Mouse (Mus musculus) left cerebral cortex, adult 8-10 months (tissue): Measurements from ENCODE around the gene Gm45713. TPM values are rescaled to one million over a fixed set of nuclear protein-coding genes. Genes with fewer than 3 reads are reported as not detected.
"Not testable (repeated sequence)": the region's sequence is repeated elsewhere in the genome, so short reads cannot be mapped to it uniquely, and the experiment has no call there.

Source experiments
- DNase-seq, 2 experiments: peaks; one replicate each; pipeline ENCODE4 v3.0.0; 2022; ENCODE audit warnings: low spot score in 2 of 2
- total RNA-seq, 4 experiments: library from RNA; stranded (reverse); gene quantifications; 2 replicates each; pipeline ENCODE4 v1.2.4; 2022

Gene Gm45713
- total RNA-seq, 4 experiments from 2014 or later = not detected

DNA sequence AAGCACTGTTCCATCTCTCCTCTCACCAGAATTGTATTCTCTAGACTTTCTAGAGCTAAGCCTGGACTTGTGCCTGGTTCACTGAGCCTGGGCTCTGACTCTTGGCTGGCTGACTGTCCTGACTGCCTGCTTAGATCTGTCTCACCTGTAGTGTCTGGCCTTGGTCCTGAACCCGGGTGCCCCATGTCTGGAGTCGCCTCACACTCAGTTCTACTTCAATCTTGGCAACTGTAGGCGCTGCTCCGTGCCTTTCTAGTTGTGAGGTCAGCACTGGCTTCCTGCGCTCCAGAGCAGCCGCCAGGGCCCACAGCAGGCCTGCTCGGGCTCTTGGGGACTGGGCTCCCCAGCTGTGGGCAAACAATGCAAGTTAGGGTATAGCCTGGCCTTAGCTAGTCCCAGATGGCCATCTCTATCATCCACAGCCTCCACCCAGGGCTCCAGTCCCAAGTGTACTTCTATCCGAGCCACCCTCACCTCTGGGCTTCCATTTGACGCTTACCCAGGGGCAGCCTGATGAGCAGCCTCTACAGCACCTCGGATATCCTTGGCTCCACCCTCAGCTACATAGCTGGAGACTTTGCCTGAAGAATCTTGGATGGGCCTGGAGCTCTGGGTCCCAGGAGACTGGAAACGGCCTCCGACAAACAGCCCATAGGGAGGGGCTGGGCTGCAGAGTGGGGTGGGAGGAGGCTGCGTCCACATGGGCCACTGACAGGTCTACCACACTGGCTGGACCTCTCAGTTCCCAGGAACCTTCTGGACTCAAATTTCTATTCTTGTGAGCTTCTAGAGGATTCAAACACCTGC, 8.5 kb upstream of the Gm45713 start:
- no peak for DNase-seq

DNA sequence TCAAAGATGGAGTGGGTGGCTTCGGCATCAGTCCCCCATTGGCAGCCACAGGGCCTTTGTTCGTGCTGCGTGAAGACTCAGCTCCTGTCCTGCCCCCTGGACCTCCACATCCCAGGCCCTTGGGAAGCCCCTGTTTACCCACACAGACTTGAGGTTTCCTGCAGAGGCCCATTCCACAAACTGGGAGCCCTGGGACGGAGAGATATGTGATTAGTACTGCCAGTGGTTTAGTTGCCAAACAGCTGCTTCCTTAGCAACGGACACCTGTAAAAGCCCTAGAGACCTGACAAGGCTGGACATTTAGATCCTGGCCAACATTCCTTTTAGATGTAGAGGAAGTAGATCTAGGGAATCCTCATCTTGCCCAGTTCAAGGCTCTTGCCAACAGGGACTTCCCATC, 5.9 kb upstream of the Gm45713 start:
- DNase-seq = no peak

DNA sequence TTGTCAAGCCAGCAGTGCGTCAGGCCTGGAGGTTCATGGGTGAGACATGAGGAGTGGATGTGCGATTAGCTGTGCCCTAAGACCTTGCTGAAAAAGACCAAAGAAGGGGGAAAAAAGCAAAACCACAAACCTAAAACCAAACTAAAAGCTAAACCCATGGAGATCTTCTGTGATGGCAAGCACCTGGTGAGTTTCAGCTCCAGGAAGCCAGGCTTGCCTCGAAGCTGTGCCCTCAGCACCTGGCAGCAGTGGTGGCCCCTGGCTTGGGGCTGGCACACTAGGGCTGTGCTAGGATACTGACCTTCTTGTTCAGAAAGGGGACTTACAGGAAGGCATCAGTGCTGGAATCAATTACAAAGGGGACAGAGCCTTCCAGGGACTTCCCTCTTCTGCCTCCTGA, 5.3 kb upstream of the Gm45713 start:
- no peak for DNase-seq

DNA sequence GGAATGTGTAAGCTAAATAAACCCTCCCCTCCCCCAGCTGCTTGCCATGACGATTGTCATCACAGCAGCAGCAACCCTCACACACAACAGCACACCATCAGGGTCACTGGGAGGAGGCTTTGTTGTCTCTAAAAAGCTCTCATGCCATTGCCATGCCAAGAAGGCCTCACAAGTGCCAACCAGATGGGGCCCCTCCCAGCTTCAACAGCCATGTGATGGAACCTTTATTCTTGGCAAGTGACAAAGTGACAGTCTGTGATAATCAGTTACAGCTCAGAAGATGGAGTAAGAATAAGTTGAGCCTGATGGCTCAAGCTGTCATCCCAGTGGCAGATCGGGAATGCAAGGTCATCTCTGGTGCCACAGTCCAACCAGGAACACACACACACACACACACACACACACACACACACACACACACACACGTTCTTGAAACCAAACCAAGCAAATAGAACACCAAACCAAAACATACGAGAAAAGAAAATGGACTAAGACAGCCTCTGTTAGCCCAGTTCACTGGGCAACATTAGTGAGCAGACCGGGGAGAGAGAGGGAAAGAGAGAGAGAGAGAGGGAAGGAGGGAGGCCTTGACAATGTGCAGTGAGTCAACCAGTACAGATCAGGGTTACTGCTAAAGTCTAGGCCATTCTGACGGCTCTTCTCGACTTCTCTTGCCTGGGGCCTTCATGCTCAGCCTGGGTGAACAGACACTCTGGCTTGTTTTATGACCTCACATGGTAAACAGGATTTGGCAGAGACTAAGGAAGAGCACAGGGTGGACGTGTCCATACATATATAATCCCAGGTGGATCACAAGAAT, 4.1 kb upstream of the Gm45713 start:
- no peak for DNase-seq

DNA sequence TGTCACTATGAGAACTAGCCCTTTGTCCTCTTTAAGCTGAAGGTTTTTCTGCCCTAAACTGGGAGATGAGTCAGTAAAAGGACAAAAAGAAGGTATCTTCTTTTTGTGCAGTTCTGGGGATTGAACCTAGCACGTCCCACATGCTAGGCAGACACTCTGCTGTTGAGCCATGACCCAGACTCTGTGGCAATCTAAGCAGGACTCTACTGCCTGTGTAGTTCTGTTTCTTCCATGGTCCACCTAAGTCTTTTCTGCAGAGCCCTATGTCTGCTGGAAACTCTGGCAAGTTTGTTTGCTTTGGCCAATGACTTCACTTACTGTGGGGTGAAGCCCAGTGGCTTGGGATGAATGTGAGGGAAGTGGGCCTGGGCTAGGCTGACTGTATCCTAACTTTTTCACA, 2.4 kb upstream of the Gm45713 start:
- no peak for DNase-seq

DNA sequence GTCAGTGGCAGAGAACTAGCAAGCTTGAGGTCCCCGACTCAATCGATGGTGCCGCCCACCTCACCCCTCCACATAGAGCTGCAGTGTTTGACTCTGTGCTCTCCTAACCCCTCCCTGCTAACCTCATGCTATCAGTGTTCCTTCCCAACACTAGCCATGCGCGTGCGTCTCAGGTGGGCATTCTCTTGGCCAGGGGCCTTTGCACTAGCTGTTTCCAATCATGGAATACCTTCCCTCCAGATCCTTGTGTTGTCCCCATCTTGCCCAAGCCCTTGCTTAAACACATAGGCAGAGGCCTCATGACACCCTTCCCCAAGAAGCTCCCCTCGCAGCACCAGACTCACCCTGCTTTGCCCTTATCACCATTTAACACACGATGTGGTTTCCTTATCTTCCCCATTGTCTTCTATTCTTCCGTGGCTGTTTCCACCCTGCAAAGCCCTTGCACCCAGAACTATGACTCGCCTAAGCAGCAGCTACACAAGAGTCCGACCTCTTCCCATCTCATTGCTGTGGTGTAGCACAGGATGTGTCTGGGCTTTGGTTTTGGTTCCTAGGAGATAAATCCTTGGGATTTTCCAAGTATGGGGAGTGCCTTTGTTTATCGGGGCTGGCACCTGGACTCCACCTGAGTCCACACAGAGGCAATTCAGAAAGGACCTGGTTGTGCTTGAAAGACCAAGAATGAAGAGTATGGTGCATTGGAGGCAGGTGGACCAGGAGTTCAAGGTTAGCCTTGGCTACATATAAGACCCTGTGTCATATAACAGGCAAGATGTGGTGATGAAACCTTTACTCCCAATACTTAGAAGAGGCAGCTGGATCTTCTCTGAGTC, 1.4 kb upstream of the Gm45713 start:
- no peak for DNase-seq

DNA sequence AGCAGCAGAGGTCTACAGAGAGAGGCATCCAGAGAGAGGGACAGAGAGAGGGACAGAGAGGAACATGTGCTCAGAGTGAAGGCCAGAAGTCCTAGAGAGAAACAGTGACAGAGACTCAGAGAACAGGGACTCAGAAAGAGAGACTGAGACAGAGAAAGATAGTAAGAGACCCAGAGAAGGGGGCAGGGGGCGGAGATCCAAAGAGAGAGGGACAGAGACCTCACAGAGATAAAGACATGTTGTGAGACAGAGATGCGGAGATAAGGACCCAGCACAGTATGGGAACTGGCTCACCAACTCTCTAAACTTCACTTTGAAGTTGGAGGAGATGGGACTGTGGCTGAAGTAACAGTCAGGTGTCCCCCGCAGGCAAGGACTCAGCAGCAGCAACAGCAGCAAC, 661 bp downstream of the Gm45713 start:
- DNase-seq = no peak

DNA sequence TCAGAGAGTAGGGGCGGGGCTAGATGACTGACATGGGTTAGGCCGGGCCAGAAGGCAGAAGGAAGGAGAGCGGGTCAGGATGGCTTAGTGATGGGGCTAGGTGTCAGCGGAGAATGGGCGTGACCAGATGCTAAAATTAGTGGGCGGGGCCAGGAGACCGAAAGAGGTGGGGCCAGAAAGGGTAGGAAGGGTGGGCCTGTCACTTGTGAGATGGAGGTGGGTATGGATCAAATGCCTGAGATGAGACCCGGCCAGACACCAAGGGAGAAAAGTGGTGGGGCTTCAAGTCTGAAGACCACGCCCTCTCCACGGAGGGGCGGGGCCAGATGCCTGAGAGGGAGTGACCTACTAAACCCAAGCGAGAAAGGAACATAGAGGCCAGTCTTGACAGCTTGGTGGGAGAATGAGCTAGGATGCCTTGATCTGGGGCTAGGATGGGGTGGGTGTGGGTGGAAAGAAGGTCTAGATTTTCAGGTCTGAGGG, 1.4 kb downstream of the Gm45713 start:
- no peak for DNase-seq

DNA sequence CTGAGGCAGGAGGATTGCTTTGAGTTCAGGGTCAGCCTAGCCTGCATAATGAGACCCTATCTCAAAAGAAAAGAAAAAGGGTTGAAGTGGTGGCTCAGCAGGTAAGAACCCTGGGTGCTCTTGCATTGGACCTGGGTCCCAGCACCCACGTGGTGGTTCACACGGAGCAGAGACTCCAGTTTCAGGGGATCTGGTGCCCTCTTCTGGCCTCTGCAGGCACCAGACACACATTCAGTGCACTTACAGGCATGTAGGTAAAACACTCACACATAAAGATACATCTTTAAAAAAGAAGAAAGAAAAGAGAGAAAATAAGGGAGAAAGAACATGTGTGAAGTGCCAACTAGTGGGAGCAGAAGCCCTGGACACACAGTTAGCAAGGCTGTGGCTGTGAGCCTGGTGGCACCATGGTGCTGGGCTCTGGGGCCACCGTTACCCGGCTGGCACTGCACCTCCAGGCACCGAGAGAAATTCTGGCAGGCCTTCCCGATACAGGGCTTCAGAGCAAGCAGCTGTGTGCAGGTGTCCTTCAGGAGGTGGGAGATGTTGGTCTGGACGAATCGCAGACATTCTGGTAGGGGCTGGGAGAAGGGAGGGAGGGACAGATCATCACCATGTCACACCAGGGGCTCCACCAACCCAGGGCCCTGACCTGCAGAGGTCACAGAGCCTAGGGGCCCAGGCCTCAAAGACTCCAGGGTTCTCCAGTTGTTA, 2.4 kb downstream of the Gm45713 start:
- DNase-seq = no peak

DNA sequence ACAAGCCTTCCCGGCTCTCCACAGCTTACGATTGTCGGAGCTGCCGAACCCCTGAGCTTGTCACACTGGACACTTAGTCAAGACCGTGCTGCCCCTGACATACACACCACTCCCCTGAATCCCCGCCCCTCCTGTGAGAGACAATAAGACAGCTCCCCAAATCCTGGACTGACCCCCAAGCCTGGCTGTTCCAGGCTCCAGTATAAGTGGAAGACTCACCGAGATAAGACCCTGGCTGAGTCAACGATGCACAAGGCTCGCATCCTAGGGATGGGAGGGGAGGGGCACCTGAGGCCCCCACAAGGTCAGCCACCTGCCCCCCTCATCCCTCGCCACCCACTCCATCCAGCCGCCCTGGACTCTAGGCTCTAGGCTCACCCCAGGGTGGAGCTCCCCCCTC, 4.2 kb downstream of the Gm45713 start:
- no peak for DNase-seq

DNA sequence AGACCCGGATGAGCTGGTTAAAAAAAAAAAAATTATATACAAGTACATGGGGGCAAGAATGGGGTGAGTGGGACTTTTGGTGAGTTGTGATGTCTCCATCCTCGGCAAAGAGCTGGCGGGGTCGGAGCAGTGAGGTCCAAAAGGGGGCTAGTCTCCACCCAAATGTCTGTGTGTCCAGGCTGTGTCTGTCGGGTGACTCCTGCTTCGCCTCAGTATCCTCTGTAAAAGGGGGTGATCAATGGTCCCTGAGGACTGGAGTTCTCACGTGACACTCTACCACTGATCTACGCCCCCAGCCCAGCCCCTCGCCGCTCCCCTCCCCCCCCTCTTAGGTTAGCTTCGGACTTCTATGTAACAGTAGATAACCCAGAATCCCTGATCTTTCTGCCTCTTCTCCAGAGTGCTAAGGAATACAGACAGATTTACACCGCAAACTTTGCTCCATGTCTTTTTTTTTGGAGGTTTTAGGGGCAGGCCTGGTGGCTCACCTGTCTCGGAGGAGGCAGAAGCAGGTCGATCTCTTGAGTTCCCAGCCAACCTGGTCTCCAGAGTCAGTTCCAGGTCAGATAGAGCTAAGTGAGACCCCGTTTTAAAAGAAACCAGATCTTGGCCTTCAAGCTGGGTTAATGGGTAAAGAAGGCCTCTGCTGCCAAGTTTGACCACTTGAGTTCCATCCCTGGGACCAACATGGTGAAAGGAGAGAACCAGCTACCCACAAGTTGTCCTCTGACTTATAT, 6.1 kb downstream of the Gm45713 start:
- no peak for DNase-seq

DNA sequence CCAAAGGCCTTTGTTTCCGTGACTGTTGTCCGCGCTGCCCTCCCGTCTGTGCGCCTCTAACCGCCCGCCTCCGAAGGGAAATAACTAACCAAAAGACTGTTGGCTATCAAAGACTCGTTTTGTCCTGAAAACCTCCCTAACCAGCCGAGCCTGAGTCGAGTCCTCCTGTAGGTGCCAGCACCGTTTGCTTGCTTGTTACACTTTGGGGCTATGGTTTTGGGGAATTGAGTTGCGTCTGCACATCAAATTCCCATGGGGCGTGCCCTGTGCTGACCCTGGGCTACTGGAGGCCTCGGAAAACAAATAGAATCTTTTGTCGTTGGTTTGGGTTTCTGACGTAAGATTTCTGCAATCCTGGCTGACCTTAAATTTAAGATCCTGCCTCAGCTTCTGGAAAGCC, 6.7 kb downstream of the Gm45713 start:
- no peak for DNase-seq

DNA sequence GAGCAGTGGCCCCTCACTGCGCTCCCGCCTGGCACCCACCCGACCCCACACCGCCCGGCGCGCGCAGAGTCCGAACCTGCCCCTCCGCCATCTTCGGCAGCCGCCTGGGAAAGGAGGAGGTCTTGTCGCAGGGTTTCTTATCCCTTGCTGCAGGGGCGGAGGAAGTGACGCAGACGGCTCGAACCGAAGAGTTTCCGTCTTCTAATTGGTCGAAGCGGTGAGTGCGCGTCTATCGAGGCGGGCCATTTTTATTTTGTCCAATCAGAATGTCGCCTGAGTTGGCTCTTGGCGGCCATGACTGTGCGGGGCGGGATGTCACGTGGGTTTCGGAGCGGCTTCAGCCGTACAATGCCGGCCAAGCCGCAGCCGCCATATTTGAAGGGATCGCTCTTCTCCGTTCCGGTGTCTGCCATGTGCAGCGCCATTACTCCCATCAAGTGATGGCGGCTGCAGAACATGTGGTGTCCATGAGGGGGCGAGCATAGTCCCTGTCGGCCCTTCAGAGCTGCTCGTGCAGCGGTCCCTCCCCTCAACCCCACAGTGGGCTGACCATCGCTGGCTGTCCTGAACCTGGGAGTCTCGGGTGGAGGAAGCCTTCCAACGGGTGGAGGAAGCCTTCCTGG, 7.3 kb downstream of the Gm45713 start, which contains the start of gene Rpl13a:
TSS of gene Rpl13a (minus strand) at position 138 of the 623 bp plus-strand sequence.
- peak; percentile 96 to 99 for DNase-seq

DNA sequence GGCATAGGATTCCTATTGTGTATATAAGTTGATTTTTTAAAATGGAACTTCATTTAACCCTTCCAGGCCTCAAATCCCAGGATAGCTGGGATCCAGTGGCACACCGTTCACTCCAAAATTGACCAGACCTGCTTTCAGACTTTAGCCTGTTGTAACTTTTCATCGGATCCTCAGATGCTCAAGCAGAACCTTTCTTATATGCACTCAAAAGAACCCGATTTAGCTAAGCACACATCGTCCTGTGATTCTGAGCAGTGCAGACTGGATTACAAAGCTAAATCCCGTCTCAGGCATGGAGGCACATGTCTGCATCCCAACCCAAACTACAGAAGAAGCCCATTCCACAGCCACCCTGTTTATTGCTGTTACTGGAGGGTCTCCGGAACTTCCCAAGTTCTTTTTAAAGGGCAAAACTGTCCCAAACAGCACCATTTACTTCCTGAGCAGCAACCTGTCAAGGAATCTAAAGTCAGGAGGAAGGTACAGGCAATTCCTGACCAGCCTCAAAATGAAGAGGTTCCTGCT, 8.3 kb downstream of the Gm45713 start:
- DNase-seq = no peak

DNA sequence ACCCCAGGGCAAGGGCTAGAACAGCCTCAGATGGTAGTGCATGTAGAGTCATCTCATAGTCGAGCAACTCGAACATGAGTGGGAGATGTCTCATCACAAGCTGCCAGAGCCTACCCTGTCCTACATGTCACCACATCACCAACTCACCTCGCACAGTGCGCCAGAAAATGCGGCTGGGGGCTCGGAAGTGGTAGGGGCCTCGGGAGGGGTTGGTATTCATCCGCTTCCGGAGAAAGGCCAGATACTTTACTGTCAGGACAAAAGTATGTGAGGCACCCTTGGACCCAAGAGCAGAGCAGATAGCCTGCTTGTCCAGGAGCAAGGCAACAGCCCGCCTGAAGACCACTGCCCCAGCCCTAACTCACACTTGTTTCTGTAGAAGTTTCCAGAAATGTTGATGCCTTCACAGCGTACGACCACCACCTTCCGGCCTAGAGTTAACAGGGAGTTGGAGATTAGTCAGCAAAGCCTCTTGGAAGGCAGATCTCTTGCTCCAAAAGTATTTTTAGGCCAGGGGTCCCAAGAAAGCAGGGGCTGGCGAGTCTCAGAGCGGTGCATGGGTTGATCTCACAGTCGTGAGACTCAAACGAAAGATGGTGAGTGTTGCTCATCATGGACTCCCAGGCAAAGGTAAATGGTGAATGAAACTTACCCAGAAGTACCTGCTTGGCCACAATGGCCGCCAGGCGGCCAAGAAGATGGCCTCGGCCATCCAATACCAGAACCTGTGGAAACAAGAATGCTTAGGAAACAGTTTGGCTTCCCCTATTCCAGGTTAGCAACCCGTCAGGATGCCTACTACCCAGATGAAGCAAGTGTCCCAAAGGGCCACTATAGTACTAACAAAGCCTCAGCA, 9.0 kb downstream of the Gm45713 start:
- DNase-seq = no peak

DNA sequence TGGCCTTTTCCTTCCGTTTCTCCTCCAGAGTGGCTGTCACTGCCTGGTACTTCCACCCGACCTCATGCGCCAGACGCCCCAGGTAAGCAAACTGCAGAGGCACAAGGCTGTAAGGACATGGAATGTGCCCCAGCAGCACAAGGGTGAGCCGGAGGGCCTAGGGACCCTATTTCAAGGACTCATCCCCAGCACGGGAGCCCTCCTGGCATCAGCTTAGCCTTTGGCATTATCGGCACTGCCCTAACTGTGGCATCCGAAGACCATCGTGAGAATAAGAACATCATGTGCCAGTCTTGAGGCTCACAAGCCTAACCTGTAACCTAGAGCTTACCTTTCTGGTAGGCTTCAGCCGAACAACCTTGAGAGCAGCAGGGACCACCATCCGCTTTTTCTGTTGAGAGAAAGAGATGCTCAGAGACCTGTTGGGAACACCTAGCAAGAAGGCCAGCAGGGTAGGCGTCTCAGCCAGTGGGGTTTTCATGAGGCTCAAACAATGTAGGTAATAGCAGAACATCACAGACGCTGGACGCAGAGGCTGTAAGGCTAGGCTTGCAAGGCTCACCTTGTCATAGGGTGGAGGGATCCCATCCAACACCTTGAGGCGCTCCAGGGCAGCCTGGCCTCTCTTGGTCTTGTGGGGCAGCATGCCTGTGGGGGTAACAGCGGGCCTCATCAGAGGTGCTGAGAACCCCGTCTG, 9.7 kb downstream of the Gm45713 start:
- DNase-seq = no peak

DNA sequence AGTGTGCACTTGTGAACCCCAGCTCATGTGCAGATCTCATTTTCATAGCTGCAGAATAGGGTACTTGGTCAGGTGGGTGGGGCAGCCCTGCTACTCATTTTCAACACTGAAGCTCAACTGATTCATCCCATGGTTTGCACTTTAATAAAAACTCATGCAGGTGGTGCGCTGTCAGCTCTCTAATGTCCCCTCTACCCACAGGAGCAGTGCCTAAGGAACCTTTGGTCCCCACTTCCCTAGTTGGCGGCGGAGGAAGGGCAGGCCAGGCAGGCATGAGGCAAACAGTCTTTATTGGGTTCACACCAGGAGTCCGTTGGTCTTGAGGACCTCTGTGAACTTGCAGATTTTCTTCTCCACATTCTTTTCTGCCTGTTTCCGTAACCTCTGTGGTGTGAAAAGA, 10.4 kb downstream of the Gm45713 start:
- DNase-seq = not testable (repeated sequence)

DNA sequence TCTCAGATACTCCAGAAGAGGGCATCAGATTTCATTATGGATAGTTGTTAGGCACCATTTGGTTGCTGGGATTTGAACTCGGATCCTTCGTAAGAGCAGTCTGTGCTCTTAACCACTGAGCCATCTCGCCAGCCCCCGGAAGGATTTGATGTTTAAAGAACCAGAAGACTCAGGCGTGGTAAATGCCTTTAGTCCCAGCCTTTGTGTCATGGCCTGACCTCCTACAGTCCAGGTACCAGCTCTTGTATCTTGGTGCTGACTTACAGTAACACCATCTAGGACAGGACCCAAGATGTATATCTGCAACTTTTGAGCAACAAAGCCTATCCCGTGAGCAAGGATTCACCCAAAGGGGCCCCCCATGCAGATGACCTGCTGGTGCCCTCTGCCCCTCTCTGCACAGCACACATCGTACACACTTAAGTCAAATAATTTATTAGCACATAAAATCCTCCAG, 10.9 kb downstream of the Gm45713 start:
- no peak for DNase-seq
